Mouse (Mus musculus): Measurements from ENCODE around the gene Klf16. TPM values are rescaled to one million over a fixed set of nuclear protein-coding genes. Genes with fewer than 3 reads are reported as not detected.
"Not testable (repeated sequence)": the region's sequence is repeated elsewhere in the genome, so short reads cannot be mapped to it uniquely, and the experiment has no call there.

Klf16 gene
- polyA plus RNA-seq, 1 experiment from 2014 or later: 7.2 TPM

DNA sequence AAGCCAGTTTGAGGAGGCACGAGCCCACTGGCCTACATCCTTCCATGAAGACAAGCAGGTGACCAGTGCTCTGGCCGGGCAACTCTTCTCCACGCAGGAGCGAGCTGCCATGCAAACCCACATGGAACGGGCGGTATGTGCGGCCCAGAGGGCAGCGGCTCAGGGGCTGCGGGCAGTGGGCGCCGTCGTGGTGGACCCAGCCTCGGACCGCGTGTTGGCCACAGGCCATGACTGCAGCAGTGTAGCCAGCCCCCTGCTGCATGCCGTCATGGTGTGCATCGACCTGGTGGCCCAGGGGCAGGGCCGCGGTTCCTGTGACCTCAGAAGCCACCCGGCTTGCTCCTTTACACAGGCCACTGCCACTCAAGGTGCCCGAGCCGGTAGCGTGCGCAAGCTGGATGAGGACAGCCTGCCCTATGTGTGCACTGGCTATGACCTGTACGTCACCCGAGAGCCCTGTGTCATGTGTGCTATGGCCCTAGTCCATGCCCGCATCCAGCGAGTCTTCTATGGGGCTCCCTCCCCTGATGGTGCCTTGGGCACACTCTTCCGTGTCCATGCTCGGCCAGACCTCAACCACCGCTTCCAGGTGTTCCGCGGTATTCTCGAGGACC lies 29.7 kb upstream of the Klf16 start:
- no peak for DNase-seq (ENCODE audit: low spot score)
- H3K36me3 ChIP-seq (ENCODE audit: insufficient read depth, low read length): peaks cover 6% of the 10 kb centered on the region; the same call in 1 of the 2 replicates
- no peak overlapping the region for H3K4me2 ChIP-seq (replicated peaks; ENCODE audit: low read depth, low read length)
- H3K27me3 ChIP-seq (replicated peaks; ENCODE audit: insufficient read depth, low read length): no peaks in the 10 kb centered on the region
- peaks cover 12% of the 10 kb centered on the region; the same call in 1 of the 2 replicates for H3K4me1 ChIP-seq (ENCODE audit: insufficient read depth, low read depth, low read length)
- H3K9ac ChIP-seq (replicated peaks; ENCODE audit: low read depth): no peak overlapping the region
- ATAC-seq: no peak
- WGBS: 95% methylated on average over 34 of the region's 34 CpGs
- no peaks in the 10 kb centered on the region for H3K9me3 ChIP-seq (ENCODE audit: low read length)
- no peak overlapping the region for H3K4me3 ChIP-seq (ENCODE audit: low read depth, low read length)
- no peak overlapping the region for H3K27ac ChIP-seq (ENCODE audit: low read length)
- TF ChIP-seq CTCF (IDR thresholded peaks at IDR 0.05) (no peak), EP300 (IDR thresholded peaks at IDR 0.05) (no peak)

DNA sequence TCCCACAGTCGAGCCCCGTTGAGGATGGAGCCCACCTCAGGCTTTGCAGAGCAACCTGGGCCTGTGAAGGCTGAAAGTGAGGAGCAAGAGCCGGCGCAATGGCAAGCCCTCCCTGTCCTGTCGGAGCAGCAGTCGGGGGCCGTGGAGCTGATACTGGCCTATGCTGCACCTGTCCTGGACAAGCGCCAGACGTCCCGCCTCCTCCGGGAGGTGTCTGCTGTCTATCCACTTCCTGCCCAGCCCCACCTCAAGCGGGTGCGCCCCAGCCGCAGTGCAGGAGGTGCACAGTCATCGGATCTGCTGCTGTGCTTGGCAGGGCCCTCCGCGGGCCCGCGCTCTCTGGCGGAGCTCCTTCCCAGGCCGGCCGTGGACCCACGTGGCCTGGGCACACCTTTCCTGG lies 29.2 kb upstream of the Klf16 start:
- Histone ChIP-seq H3K36me3 (ENCODE audit: insufficient read depth, low read length) (peaks cover 6% of the 10 kb centered on the region; the same call in 1 of the 2 replicates), H3K27ac (ENCODE audit: low read length) (no peak overlapping the region), H3K9me3 (ENCODE audit: low read length) (no peaks in the 10 kb centered on the region), H3K9ac (replicated peaks; ENCODE audit: low read depth) (no peak overlapping the region), H3K27me3 (replicated peaks; ENCODE audit: insufficient read depth, low read length) (no peaks in the 10 kb centered on the region), H3K4me2 (replicated peaks; ENCODE audit: low read depth, low read length) (no peak overlapping the region), H3K4me3 (ENCODE audit: low read depth, low read length) (no peak overlapping the region), H3K4me1 (ENCODE audit: insufficient read depth, low read depth, low read length) (peaks cover 12% of the 10 kb centered on the region; the same call in 1 of the 2 replicates)
- DNase-seq (ENCODE audit: low spot score) (no peak), ATAC-seq (no peak)
- no peak for TF ChIP-seq CTCF (IDR thresholded peaks at IDR 0.05)
- TF ChIP-seq EP300 (IDR thresholded peaks at IDR 0.05): no peak
- 88% methylated on average over 21 of the region's 23 CpGs for WGBS

- H3K9ac ChIP-seq (replicated peaks; ENCODE audit: low read depth); H3K27ac ChIP-seq (ENCODE audit: low read length); H3K36me3 ChIP-seq (ENCODE audit: insufficient read depth, low read length); ATAC-seq; H3K27me3 ChIP-seq (replicated peaks; ENCODE audit: insufficient read depth, low read length); H3K4me3 ChIP-seq (ENCODE audit: low read depth, low read length); DNase-seq (ENCODE audit: low spot score); H3K4me2 ChIP-seq (replicated peaks; ENCODE audit: low read depth, low read length); H3K9me3 ChIP-seq (ENCODE audit: low read length): not testable (repeated sequence)
- 73% methylated on average over 2 of the region's 4 CpGs for WGBS
- H3K4me1 ChIP-seq (ENCODE audit: insufficient read depth, low read depth, low read length): peaks cover 12% of the 10 kb centered on the region; the same call in 1 of the 2 replicates
Measured at GRCm38 (mm10) chr10:80605721-80606120, 28.6 kb upstream of the Klf16 start, which contains the start of gene Gm49322. Gm49322 (plus strand) TSS chr10:80606021.

DNA sequence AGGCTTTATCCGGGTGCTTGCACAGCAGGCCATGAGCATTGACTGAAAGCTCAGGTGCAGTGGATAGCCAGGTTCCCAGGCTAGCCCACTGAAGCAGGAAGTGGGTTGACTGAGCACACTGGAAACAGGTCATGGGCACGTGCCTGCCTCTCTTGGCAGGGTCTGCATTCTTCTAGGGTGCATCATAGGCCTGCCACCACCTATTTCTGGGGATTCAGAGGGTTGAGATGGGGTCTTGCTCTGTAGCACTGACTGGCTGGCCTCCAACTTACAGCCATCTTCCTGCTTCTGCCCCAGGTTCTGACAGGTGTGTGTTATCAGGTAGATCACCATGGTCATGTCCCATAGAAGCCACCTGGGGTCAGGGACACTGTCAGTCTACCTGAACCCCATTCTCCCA lies 27.9 kb upstream of the Klf16 start:
- ATAC-seq (no peak), DNase-seq (ENCODE audit: low spot score) (no peak)
- no peak for TF ChIP-seq CTCF (IDR thresholded peaks at IDR 0.05)
- no peak for TF ChIP-seq EP300 (IDR thresholded peaks at IDR 0.05)
- Histone ChIP-seq H3K4me1 (ENCODE audit: insufficient read depth, low read depth, low read length) (peaks cover 12% of the 10 kb centered on the region; the same call in 1 of the 2 replicates), H3K9me3 (ENCODE audit: low read length) (no peaks in the 10 kb centered on the region), H3K27me3 (replicated peaks; ENCODE audit: insufficient read depth, low read length) (no peaks in the 10 kb centered on the region), H3K4me2 (replicated peaks; ENCODE audit: low read depth, low read length) (no peak overlapping the region), H3K9ac (replicated peaks; ENCODE audit: low read depth) (no peak overlapping the region), H3K27ac (ENCODE audit: low read length) (no peak overlapping the region), H3K36me3 (ENCODE audit: insufficient read depth, low read length) (peaks cover 6% of the 10 kb centered on the region; the same call in 1 of the 2 replicates), H3K4me3 (ENCODE audit: low read depth, low read length) (no peak overlapping the region)
- 89% methylated on average over 2 of the region's 2 CpGs for WGBS

DNA sequence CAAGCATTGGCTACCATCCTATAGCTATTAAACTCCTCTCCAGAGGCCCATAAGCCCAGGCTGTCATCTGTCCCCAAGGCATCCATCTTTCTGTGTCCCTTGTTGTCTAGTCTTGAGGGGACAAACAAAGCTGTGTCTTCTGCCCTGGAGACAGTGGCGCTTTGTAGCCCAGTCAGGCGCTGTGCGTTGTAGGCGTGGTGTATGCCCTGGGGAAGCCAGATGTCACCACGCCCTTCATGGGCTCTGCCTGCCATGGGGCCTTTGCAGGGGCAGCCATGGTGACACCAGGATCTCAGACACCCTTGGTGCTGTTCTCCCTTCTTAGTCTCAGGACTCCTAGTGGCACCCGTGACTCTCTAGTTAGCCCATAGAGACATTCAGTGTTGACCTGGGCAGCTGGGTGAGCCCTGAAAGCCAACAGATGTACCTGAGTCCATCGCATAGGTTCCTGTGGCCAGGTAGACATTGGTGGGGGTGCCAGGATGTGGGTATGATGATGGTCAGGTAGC lies 26.9 kb upstream of the Klf16 start:
- 89% methylated on average over 7 of the region's 7 CpGs for WGBS
- no peak for DNase-seq (ENCODE audit: low spot score)
- peak overlapping the region; percentile 1; the same call in 1 of the 2 replicates for H3K9ac ChIP-seq (replicated peaks; ENCODE audit: low read depth)
- no peaks in the 10 kb centered on the region for H3K9me3 ChIP-seq (ENCODE audit: low read length)
- H3K4me2 ChIP-seq (replicated peaks; ENCODE audit: low read depth, low read length): no peak overlapping the region; the same call in 1 of the 2 replicates
- ATAC-seq: no peak
- peaks cover 12% of the 10 kb centered on the region; the same call in 1 of the 2 replicates for H3K4me1 ChIP-seq (ENCODE audit: insufficient read depth, low read depth, low read length)
- H3K27me3 ChIP-seq (replicated peaks; ENCODE audit: insufficient read depth, low read length): no peaks in the 10 kb centered on the region
- peaks cover 6% of the 10 kb centered on the region; the same call in 1 of the 2 replicates for H3K36me3 ChIP-seq (ENCODE audit: insufficient read depth, low read length)
- H3K4me3 ChIP-seq (ENCODE audit: low read depth, low read length): no peak overlapping the region
- TF ChIP-seq EP300 (IDR thresholded peaks at IDR 0.05): no peak
- no peak for TF ChIP-seq CTCF (IDR thresholded peaks at IDR 0.05)
- H3K27ac ChIP-seq (ENCODE audit: low read length): no peak overlapping the region

DNA sequence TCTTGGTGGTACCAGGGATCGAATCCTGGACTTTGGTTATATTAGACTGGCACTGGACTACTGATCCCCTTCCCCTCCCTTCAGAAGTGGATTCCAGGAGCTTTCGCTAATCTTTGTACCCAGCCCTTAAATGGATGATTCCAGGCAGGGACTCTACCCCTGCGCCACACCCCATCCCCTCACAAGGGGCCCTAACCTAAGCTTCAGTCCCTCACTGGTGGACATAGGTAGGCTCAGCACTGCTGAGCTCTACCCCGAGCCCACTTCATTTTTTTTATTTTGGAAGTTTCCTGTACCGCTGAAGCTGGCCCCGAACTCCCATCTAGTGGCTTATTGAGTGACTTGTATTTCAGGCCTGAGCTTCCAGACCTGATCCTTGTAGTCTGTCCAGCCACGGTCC lies 26.2 kb upstream of the Klf16 start:
- H3K27me3 ChIP-seq (replicated peaks; ENCODE audit: insufficient read depth, low read length): no peaks in the 10 kb centered on the region
- ATAC-seq (no peak), DNase-seq (ENCODE audit: low spot score) (no peak)
- no peak for TF ChIP-seq CTCF (IDR thresholded peaks at IDR 0.05)
- TF ChIP-seq EP300 (IDR thresholded peaks at IDR 0.05): no peak
- peak overlapping the region; percentile 77 for H3K27ac ChIP-seq (ENCODE audit: low read length)
- peaks cover 6% of the 10 kb centered on the region; the same call in 1 of the 2 replicates for H3K36me3 ChIP-seq (ENCODE audit: insufficient read depth, low read length)
- peak overlapping the region; percentile 55 for H3K4me2 ChIP-seq (replicated peaks; ENCODE audit: low read depth, low read length)
- no peaks in the 10 kb centered on the region for H3K9me3 ChIP-seq (ENCODE audit: low read length)
- WGBS: 20% methylated on average over 7 of the region's 7 CpGs
- peak overlapping the region; percentile 75 for H3K4me3 ChIP-seq (ENCODE audit: low read depth, low read length)
- peak overlapping the region; percentile 1 for H3K9ac ChIP-seq (replicated peaks; ENCODE audit: low read depth)
- peaks cover 12% of the 10 kb centered on the region; the same call in 1 of the 2 replicates for H3K4me1 ChIP-seq (ENCODE audit: insufficient read depth, low read depth, low read length)

All from lung, postnatal 0 days (tissue).